Mouse (Mus musculus) neural tube, embryonic 13.5 days (tissue): Measurements from ENCODE around the gene Gm11492. TPM values are rescaled to one million over a fixed set of nuclear protein-coding genes. Genes with fewer than 3 reads are reported as not detected.

ENCODE experiments used
- ATAC-seq: fragments of 200-750 bp; cut with Nextera tagmentation; 2 replicates; pipeline ENCODE4 v1.8.0; 2017; ENCODE audit warnings: low read depth, mild to moderate bottlenecking, moderate TSS enrichment, moderate library complexity
- H3K27ac ChIP-seq: fragments of 300-500 bp; sonication (generic); replicated peaks from 2 replicates; pipeline ENCODE4 v1.5.1; 2015; ENCODE audit warnings: moderate library complexity, mild to moderate bottlenecking, inconsistent platforms
- H3K27me3 ChIP-seq: fragments of 300-500 bp; sonication (generic); 2 replicates; pipeline ENCODE4 v1.6.1; 2015; ENCODE audit warnings: mild to moderate bottlenecking, inconsistent platforms
- H3K36me3 ChIP-seq: fragments of 300-500 bp; sonication (generic); 2 replicates; pipeline ENCODE4 v1.6.1; 2015; ENCODE audit warnings: mild to moderate bottlenecking, inconsistent platforms
- H3K4me1 ChIP-seq: fragments of 300-500 bp; sonication (generic); replicated peaks from 2 replicates; pipeline ENCODE4 v1.6.1; 2015; ENCODE audit warnings: inconsistent platforms
- H3K4me2 ChIP-seq: fragments of 300-500 bp; sonication (generic); 2 replicates; pipeline ENCODE4 v1.6.1; 2015; ENCODE audit warnings: inconsistent platforms, mild to moderate bottlenecking, moderate library complexity
- H3K4me3 ChIP-seq: fragments of 300-500 bp; sonication (generic); 2 replicates; pipeline ENCODE4 v1.5.1; 2015; ENCODE audit warnings: mild to moderate bottlenecking, inconsistent platforms
- H3K9ac ChIP-seq: fragments of 300-500 bp; sonication (generic); 2 replicates; pipeline ENCODE4 v1.6.1; 2015; ENCODE audit warnings: moderate library complexity, mild to moderate bottlenecking, inconsistent platforms
- H3K9me3 ChIP-seq: fragments of 300-500 bp; sonication (generic); 2 replicates; pipeline ENCODE4 v1.6.1; 2016; ENCODE audit warnings: inconsistent platforms
- WGBS: fragments of 180-500 bp; shearing (Covaris S2); methylation state at CpG from one replicate; pipeline ENCODE4 v1.1.7; 2015; 5-methylcytosine and 5-hydroxymethylcytosine counted together
- polyA plus RNA-seq: library from polyadenylated mRNA; unstranded; fragments of >200 nt; fragmentation: Nextera tagmentation; extraction: Ambion mirVana; gene quantifications from 2 replicates; pipeline ENCODE4 v1.2.1, GENCODE M21; 2015

Gm11492 gene
- polyA plus RNA-seq: not detected in 2 replicates

- no peak within 1 kb of the TSS for H3K4me2 ChIP-seq
- H3K36me3 ChIP-seq: no peaks in the 10 kb centered on the region
- no peaks in the 10 kb centered on the region for H3K4me1 ChIP-seq
- no peak for ATAC-seq
- H3K27ac ChIP-seq: no peak within 1 kb of the TSS
- 73% methylated on average over 3 of the region's 3 CpGs for WGBS
- no peak within 1 kb of the TSS for H3K4me3 ChIP-seq
- no peaks in the 10 kb centered on the region for H3K27me3 ChIP-seq
- no peak within 1 kb of the TSS for H3K9ac ChIP-seq
- H3K9me3 ChIP-seq: no peaks in the 10 kb centered on the region
Observed at GRCm38 (mm10) chr11:87566501-87566900, at the start of gene Gm11492. Gene Gm11492, plus strand, starts transcription at chr11:87566653.

- no peaks in the 10 kb centered on the region for H3K4me1 ChIP-seq
- H3K4me2 ChIP-seq: no peak overlapping the region
- no peaks in the 10 kb centered on the region for H3K27me3 ChIP-seq
- 9% methylated on average over 2 of the region's 2 CpGs for WGBS
- H3K9me3 ChIP-seq: no peaks in the 10 kb centered on the region
- H3K9ac ChIP-seq: no peak overlapping the region
- H3K27ac ChIP-seq: no peak overlapping the region
- no peaks in the 10 kb centered on the region for H3K36me3 ChIP-seq
- no peak for ATAC-seq
- no peak overlapping the region for H3K4me3 ChIP-seq
Observed at GRCm38 (mm10) chr11:87519260-87519659, 47.2 kb upstream of the Gm11492 start.

DNA sequence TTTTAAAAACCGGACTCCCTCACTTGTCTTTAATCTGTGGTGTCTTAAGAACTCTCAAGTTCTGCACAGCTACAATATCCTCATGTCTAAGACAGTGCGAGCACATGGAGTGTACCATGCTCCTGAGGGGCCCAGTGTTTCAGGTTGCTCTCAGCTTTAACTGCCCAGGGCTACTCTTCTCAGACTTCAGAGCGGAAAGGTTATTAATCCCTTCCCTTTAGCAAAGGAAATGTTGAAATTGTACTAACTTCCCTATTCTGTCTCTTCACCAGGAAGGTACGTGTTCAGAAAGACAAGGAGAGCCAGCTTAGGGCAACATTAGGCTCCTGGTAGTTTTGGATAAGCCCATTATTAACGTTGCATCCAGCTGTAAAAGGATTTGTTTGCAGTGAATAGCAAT lies 43.0 kb upstream of the Gm11492 start:
- no peak overlapping the region for H3K4me3 ChIP-seq
- no peaks in the 10 kb centered on the region for H3K36me3 ChIP-seq
- ATAC-seq: no peak

GRCm38 (mm10) chr11:87523967-87524366 lies 42.5 kb upstream of the Gm11492 start:
- no peak for ATAC-seq
- Histone ChIP-seq H3K9me3 (no peaks in the 10 kb centered on the region), H3K4me3 (no peak overlapping the region), H3K4me2 (no peak overlapping the region), H3K27me3 (no peaks in the 10 kb centered on the region), H3K4me1 (peaks cover 7% of the 10 kb centered on the region; the same call in 1 of the 2 replicates), H3K27ac (no peak overlapping the region), H3K36me3 (no peaks in the 10 kb centered on the region), H3K9ac (no peak overlapping the region)

More for the DNA sequence above, 43.0 kb upstream of the Gm11492 start:
- 70% methylated on average over 5 of the region's 5 CpGs for WGBS
- no peaks in the 10 kb centered on the region for H3K9me3 ChIP-seq
- H3K4me2 ChIP-seq: no peak overlapping the region
- no peak overlapping the region for H3K27ac ChIP-seq
- no peak overlapping the region for H3K9ac ChIP-seq
- H3K4me1 ChIP-seq: peaks cover 7% of the 10 kb centered on the region; the same call in 1 of the 2 replicates
- H3K27me3 ChIP-seq: no peaks in the 10 kb centered on the region

GRCm38 (mm10) chr11:87524780-87525179 lies 41.7 kb upstream of the Gm11492 start:
- no peak for ATAC-seq
- Histone ChIP-seq H3K9me3 (no peaks in the 10 kb centered on the region), H3K4me3 (no peak overlapping the region), H3K9ac (no peak overlapping the region), H3K4me2 (no peak overlapping the region), H3K36me3 (no peaks in the 10 kb centered on the region), H3K4me1 (peaks cover 7% of the 10 kb centered on the region; the same call in 1 of the 2 replicates), H3K27me3 (no peaks in the 10 kb centered on the region), H3K27ac (no peak overlapping the region)

GRCm38 (mm10) chr11:87527364-87527763 lies 39.1 kb upstream of the Gm11492 start:
- H3K9ac ChIP-seq: no peak overlapping the region
- peaks cover 7% of the 10 kb centered on the region; the same call in 1 of the 2 replicates for H3K4me1 ChIP-seq
- no peaks in the 10 kb centered on the region for H3K27me3 ChIP-seq
- WGBS: 85% methylated on average over 3 of the region's 3 CpGs
- H3K4me2 ChIP-seq: no peak overlapping the region
- no peak overlapping the region for H3K4me3 ChIP-seq
- no peaks in the 10 kb centered on the region for H3K9me3 ChIP-seq
- H3K27ac ChIP-seq: no peak overlapping the region
- ATAC-seq: no peak
- H3K36me3 ChIP-seq: no peaks in the 10 kb centered on the region

GRCm38 (mm10) chr11:87527990-87528389 lies 38.5 kb upstream of the Gm11492 start:
- H3K9me3 ChIP-seq: no peaks in the 10 kb centered on the region
- ATAC-seq: no peak
- no peaks in the 10 kb centered on the region for H3K36me3 ChIP-seq
- peaks cover 7% of the 10 kb centered on the region; the same call in 1 of the 2 replicates for H3K4me1 ChIP-seq
- no peak overlapping the region for H3K9ac ChIP-seq
- no peak overlapping the region for H3K4me2 ChIP-seq
- 49% methylated on average over 4 of the region's 4 CpGs for WGBS
- H3K4me3 ChIP-seq: no peak overlapping the region
- H3K27me3 ChIP-seq: no peaks in the 10 kb centered on the region
- no peak overlapping the region for H3K27ac ChIP-seq

DNA sequence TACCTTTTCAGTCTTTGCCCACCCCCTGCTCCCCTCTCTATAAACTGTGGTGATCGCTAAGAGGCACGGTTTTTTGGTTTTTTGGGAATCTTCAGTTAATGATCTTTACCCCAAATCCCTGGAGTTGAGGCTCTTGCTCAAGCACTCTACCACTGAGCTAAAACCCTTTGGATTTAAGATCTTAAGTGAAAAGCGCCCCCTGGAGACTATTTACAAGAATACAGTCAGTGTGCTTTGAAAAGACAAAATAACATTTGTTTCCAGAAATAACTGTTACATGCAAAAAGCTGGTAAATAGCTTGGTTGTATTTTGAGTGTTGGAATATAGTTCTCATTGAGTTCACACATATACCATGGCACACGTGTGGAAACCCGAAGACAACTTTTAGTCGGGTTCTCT lies 34.8 kb upstream of the Gm11492 start:
- no peaks in the 10 kb centered on the region for H3K4me1 ChIP-seq
- no peak overlapping the region for H3K4me2 ChIP-seq
- 54% methylated on average over 6 of the region's 6 CpGs for WGBS
- H3K4me3 ChIP-seq: no peak overlapping the region
- no peaks in the 10 kb centered on the region for H3K9me3 ChIP-seq
- H3K27me3 ChIP-seq: no peaks in the 10 kb centered on the region
- no peak overlapping the region for H3K27ac ChIP-seq
- H3K36me3 ChIP-seq: no peaks in the 10 kb centered on the region
- ATAC-seq: no peak
- no peak overlapping the region for H3K9ac ChIP-seq

DNA sequence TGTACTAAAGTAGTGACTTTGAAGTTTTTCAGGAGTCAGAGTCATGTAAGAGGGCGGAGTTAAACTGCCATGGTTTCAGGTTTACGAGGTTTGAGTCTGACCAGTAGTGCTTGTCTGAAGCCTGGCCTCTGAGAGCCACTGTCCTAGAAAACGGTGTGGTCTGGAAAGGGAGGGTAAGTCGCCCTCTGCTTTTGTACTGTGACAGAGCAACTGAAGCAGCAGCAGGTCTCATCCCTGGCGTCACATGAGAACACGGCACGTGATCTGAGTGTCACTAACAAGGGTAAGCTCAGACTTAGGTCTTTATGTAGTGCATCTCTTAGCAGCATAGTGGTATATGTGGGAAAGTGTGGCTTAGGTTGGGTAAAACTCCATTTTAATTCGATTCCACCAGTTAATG lies 24.2 kb upstream of the Gm11492 start:
- Histone ChIP-seq H3K27me3 (no peaks in the 10 kb centered on the region), H3K9ac (no peak overlapping the region), H3K27ac (no peak overlapping the region), H3K4me2 (no peak overlapping the region), H3K9me3 (no peaks in the 10 kb centered on the region), H3K4me1 (no peaks in the 10 kb centered on the region), H3K4me3 (no peak overlapping the region), H3K36me3 (no peaks in the 10 kb centered on the region)
- ATAC-seq: no peak
- 38% methylated on average over 8 of the region's 8 CpGs for WGBS

DNA sequence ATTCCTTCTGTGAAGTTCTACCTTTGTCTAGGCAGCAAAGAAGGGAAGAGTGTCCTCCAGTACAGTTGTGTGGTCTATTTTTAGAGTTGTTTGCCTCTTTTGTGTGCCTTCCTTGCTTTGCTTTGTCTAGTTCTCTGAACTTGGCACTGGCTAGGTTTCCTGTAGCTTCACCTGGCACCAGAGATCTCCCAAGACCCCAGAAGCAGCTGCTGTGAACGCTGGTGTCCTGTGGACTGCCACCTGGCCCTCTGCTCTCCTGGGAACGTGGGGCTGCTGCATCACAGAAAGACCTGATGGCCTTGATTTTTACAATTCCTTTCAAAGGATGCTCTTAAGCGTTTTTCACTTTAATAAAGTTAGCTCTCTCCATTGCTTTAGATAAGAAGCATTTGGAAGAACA lies 23.5 kb upstream of the Gm11492 start:
- no peaks in the 10 kb centered on the region for H3K36me3 ChIP-seq
- H3K4me2 ChIP-seq: no peak overlapping the region
- H3K27ac ChIP-seq: no peak overlapping the region
- H3K4me3 ChIP-seq: no peak overlapping the region
- H3K9ac ChIP-seq: no peak overlapping the region
- 53% methylated on average over 3 of the region's 3 CpGs for WGBS
- H3K9me3 ChIP-seq: no peaks in the 10 kb centered on the region
- H3K4me1 ChIP-seq: no peaks in the 10 kb centered on the region
- H3K27me3 ChIP-seq: no peaks in the 10 kb centered on the region
- no peak for ATAC-seq

DNA sequence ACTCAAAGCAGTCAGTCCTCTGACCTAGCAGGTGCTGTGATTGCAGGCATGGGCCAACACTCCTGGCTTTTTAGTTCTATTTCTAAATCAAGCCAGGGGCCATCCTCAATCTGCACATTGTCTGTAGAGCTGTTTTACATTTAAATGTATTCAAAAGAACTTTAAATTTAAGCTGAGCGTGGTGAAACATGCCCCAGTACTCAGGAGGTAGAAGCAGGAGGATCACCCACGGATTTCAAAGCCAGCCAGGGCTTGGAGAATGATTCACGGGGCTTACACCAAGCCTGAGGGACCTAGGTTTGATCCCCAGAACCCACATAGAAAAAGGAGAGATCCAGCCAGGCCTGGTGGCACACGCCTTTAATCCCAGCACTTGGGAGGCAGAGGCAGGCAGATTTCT lies 13.1 kb upstream of the Gm11492 start:
- no peaks in the 10 kb centered on the region for H3K27me3 ChIP-seq
- no peak overlapping the region for H3K4me3 ChIP-seq
- WGBS: 73% methylated on average over 4 of the region's 4 CpGs
- ATAC-seq: no peak
- no peak overlapping the region for H3K27ac ChIP-seq
- H3K9ac ChIP-seq: no peak overlapping the region
- H3K9me3 ChIP-seq: no peaks in the 10 kb centered on the region
- H3K4me1 ChIP-seq: peaks cover 9% of the 10 kb centered on the region
- no peaks in the 10 kb centered on the region for H3K36me3 ChIP-seq
- H3K4me2 ChIP-seq: no peak overlapping the region

DNA sequence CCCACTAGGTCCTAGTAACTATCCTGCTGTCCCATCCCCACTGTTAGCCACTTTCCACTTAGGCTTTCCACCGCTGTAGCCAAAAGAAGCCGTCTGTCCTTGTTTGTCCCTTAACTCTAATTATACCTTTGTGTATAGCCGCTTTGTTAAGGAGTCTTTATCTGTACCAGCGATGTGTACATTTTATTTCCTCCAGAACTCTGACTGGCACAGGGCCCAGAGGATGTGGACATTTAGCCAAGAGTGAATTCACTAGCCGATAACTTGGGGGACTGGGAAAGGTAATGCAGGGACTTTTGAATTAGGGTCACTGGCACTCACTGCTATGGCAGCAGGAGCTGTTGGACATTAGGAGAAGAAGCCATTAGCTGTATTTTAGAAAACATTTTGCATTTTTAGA lies 12.1 kb upstream of the Gm11492 start:
- H3K9ac ChIP-seq: no peak overlapping the region
- WGBS: 48% methylated on average over 5 of the region's 5 CpGs
- no peak overlapping the region for H3K4me2 ChIP-seq
- 0 out of 2 replicates have a peak, but pooled peaks cover 3% of the 10 kb centered on the region for H3K9me3 ChIP-seq
- H3K4me3 ChIP-seq: no peak overlapping the region
- H3K27ac ChIP-seq: 0 out of 2 replicates have a peak overlapping the region, but pooled peaks have one; percentile 23
- H3K36me3 ChIP-seq: no peaks in the 10 kb centered on the region
- peaks cover 9% of the 10 kb centered on the region for H3K4me1 ChIP-seq
- ATAC-seq: no peak
- no peaks in the 10 kb centered on the region for H3K27me3 ChIP-seq

GRCm38 (mm10) chr11:87555106-87555703 lies 11.2 kb upstream of the Gm11492 start:
- Histone ChIP-seq H3K9ac (no peak overlapping the region), H3K4me3 (no peak overlapping the region), H3K27me3 (no peaks in the 10 kb centered on the region), H3K4me1 (peaks cover 9% of the 10 kb centered on the region), H3K36me3 (no peaks in the 10 kb centered on the region), H3K4me2 (no peak overlapping the region), H3K27ac (no peak overlapping the region), H3K9me3 (0 out of 2 replicates have a peak, but pooled peaks cover 3% of the 10 kb centered on the region)
- no peak for ATAC-seq
- 61% methylated on average over 2 of the region's 2 CpGs for WGBS
